Mouse (Mus musculus) forebrain, embryonic 16.5 days (tissue): ENCODE measurements at regions not wholly inside any gene's neighbourhood (a gene's known extent, or its start where the extent isn't known, plus 50 kb on each side); places are given as distances from the start of the nearest gene placed in this dataset.

Source experiments
- ATAC-seq: fragments of 200-750 bp; cut with Nextera tagmentation; 2 replicates; pipeline ENCODE4 v1.8.0; 2017; ENCODE audit warnings: mild to moderate bottlenecking, moderate library complexity
- H3K27ac ChIP-seq: fragments of 300-500 bp; sonication (generic); 2 replicates; pipeline ENCODE4 v1.5.1; 2014; ENCODE audit warnings: low read length, control low read depth
- H3K27me3 ChIP-seq: fragments of 300-500 bp; sonication (generic); replicated peaks from 2 replicates; pipeline ENCODE4 v1.6.1; 2014; ENCODE audit warnings: low read length; ENCODE audit not compliant: control insufficient read depth, insufficient read depth
- H3K36me3 ChIP-seq: fragments of 300-500 bp; sonication (generic); 2 replicates; pipeline ENCODE4 v1.6.1; 2014; ENCODE audit not compliant: control insufficient read depth, insufficient read depth
- H3K4me1 ChIP-seq: fragments of 300-500 bp; sonication (generic); replicated peaks from 2 replicates; pipeline ENCODE4 v1.6.1; 2014; ENCODE audit warnings: low read length; ENCODE audit not compliant: control insufficient read depth, insufficient read depth
- H3K4me2 ChIP-seq: fragments of 300-500 bp; sonication (generic); 2 replicates; pipeline ENCODE4 v1.6.1; 2014; ENCODE audit warnings: mild to moderate bottlenecking, low read length, control low read depth
- H3K4me3 ChIP-seq: fragments of 300-500 bp; sonication (generic); replicated peaks from 2 replicates; pipeline ENCODE4 v1.5.1; 2014; ENCODE audit warnings: mild to moderate bottlenecking, low read length, control low read depth
- H3K9ac ChIP-seq: fragments of 300-500 bp; sonication (generic); replicated peaks from 2 replicates; pipeline ENCODE4 v1.6.1; 2014; ENCODE audit warnings: low read depth, low read length, control low read depth
- H3K9me3 ChIP-seq: fragments of 300-500 bp; sonication (generic); 2 replicates; pipeline ENCODE4 v1.6.1; 2016; ENCODE audit warnings: low read length; ENCODE audit not compliant: control insufficient read depth
- WGBS: fragments of 180-500 bp; shearing (Covaris S2); extraction: QIAGEN DNeasy Blood & Tissue Kit; methylation state at CpG from one replicate; pipeline ENCODE4 v1.1.7; 2014; 5-methylcytosine and 5-hydroxymethylcytosine counted together

GRCm38 (mm10) chrX:11728481-11728880 lies 400.9 kb downstream of the H2al1j start:
- H3K36me3 ChIP-seq: no peaks in the 10 kb centered on the region
- no peaks in the 10 kb centered on the region for H3K27me3 ChIP-seq
- no peak overlapping the region for H3K4me2 ChIP-seq
- H3K4me1 ChIP-seq: no peaks in the 10 kb centered on the region
- WGBS: 77% methylated on average over 4 of the region's 4 CpGs
- no peaks in the 10 kb centered on the region for H3K9me3 ChIP-seq
- no peak overlapping the region for H3K27ac ChIP-seq
- no peak for ATAC-seq
- H3K4me3 ChIP-seq: no peak overlapping the region
- no peak overlapping the region for H3K9ac ChIP-seq

- no peaks in the 10 kb centered on the region for H3K27me3 ChIP-seq
- 73% methylated on average over 6 of the region's 6 CpGs for WGBS
- H3K9ac ChIP-seq: no peak overlapping the region
- no peak overlapping the region for H3K27ac ChIP-seq
- no peaks in the 10 kb centered on the region for H3K36me3 ChIP-seq
- no peak for ATAC-seq
- H3K4me2 ChIP-seq: no peak overlapping the region
- no peak overlapping the region for H3K4me3 ChIP-seq
- peaks cover 7% of the 10 kb centered on the region for H3K4me1 ChIP-seq
- H3K9me3 ChIP-seq: no peaks in the 10 kb centered on the region
Measured at GRCm38 (mm10) chrX:11729992-11730391, 402.4 kb downstream of the H2al1j start.

GRCm38 (mm10) chrX:11732371-11732770 lies 404.7 kb downstream of the H2al1j start:
- Histone ChIP-seq H3K9me3 (no peaks in the 10 kb centered on the region), H3K27me3 (no peaks in the 10 kb centered on the region), H3K4me3 (no peak overlapping the region), H3K36me3 (no peaks in the 10 kb centered on the region), H3K4me1 (peaks cover 16% of the 10 kb centered on the region), H3K27ac (no peak overlapping the region), H3K9ac (no peak overlapping the region), H3K4me2 (no peak overlapping the region)
- WGBS: 80% methylated on average over 2 of the region's 2 CpGs
- ATAC-seq: 0 out of 2 replicates have a peak, but pooled peaks have one; percentile 8

GRCm38 (mm10) chrX:11734505-11735435 lies 407.1 kb downstream of the H2al1j start:
- H3K9ac ChIP-seq: no peak overlapping the region
- no peaks in the 10 kb centered on the region for H3K9me3 ChIP-seq
- H3K4me2 ChIP-seq: no peak overlapping the region
- H3K4me3 ChIP-seq: no peak overlapping the region
- H3K4me1 ChIP-seq: peaks cover 16% of the 10 kb centered on the region
- no peaks in the 10 kb centered on the region for H3K36me3 ChIP-seq
- no peaks in the 10 kb centered on the region; the same call in 1 of the 2 replicates for H3K27me3 ChIP-seq
- peak overlapping the region; percentile 2 for H3K27ac ChIP-seq
- WGBS: 22% methylated on average over 23 of the region's 27 CpGs
- ATAC-seq: peak; percentile 79

- Histone ChIP-seq H3K4me2 (no peak overlapping the region), H3K9ac (no peak overlapping the region), H3K36me3 (no peaks in the 10 kb centered on the region), H3K27ac (peak overlapping the region; percentile 2), H3K4me1 (peaks cover 16% of the 10 kb centered on the region), H3K4me3 (no peak overlapping the region), H3K27me3 (no peaks in the 10 kb centered on the region; the same call in 1 of the 2 replicates), H3K9me3 (no peaks in the 10 kb centered on the region)
- WGBS: 22% methylated on average over 17 of the region's 17 CpGs
- peak; percentile 73 for ATAC-seq
Measured at GRCm38 (mm10) chrX:11735516-11736170, 408.0 kb downstream of the H2al1j start.

GRCm38 (mm10) chrX:11736481-11736880 lies 408.9 kb downstream of the H2al1j start:
- Histone ChIP-seq H3K27ac (no peak overlapping the region), H3K27me3 (no peaks in the 10 kb centered on the region; the same call in 1 of the 2 replicates), H3K36me3 (no peaks in the 10 kb centered on the region), H3K4me2 (no peak overlapping the region), H3K4me1 (peaks cover 16% of the 10 kb centered on the region), H3K9ac (no peak overlapping the region), H3K4me3 (no peak overlapping the region), H3K9me3 (no peaks in the 10 kb centered on the region)
- ATAC-seq: no peak
- 51% methylated on average over 3 of the region's 3 CpGs for WGBS

- no peaks in the 10 kb centered on the region for H3K36me3 ChIP-seq
- 41% methylated on average over 7 of the region's 7 CpGs for WGBS
- H3K27me3 ChIP-seq: no peaks in the 10 kb centered on the region; the same call in 1 of the 2 replicates
- H3K4me1 ChIP-seq: peaks cover 13% of the 10 kb centered on the region
- no peaks in the 10 kb centered on the region for H3K9me3 ChIP-seq
- no peak overlapping the region for H3K4me2 ChIP-seq
- H3K27ac ChIP-seq: no peak overlapping the region
- ATAC-seq: no peak
- no peak overlapping the region for H3K4me3 ChIP-seq
- H3K9ac ChIP-seq: no peak overlapping the region
Measured at GRCm38 (mm10) chrX:11739565-11739964, 411.9 kb downstream of the H2al1j start.

- no peak overlapping the region for H3K27ac ChIP-seq
- no peak for ATAC-seq
- WGBS: 12% methylated on average over 3 of the region's 3 CpGs
- H3K4me3 ChIP-seq: no peak overlapping the region
- H3K27me3 ChIP-seq: no peaks in the 10 kb centered on the region
- no peak overlapping the region for H3K9ac ChIP-seq
- H3K4me1 ChIP-seq: no peaks in the 10 kb centered on the region
- H3K4me2 ChIP-seq: no peak overlapping the region
- no peaks in the 10 kb centered on the region for H3K36me3 ChIP-seq
- H3K9me3 ChIP-seq: no peaks in the 10 kb centered on the region
Measured at GRCm38 (mm10) chrX:11745911-11746310, 414.2 kb downstream of the Bcor start.

GRCm38 (mm10) chrX:11747386-11748121 lies 412.6 kb downstream of the Bcor start:
- no peak overlapping the region for H3K4me2 ChIP-seq
- ATAC-seq: 0 out of 2 replicates have a peak, but pooled peaks have one; percentile 23
- no peak overlapping the region for H3K9ac ChIP-seq
- H3K9me3 ChIP-seq: no peaks in the 10 kb centered on the region
- no peaks in the 10 kb centered on the region for H3K4me1 ChIP-seq
- no peaks in the 10 kb centered on the region for H3K27me3 ChIP-seq
- whole genome bisulfite sequencing: 51% methylated on average over 4 of the region's 4 CpGs
- H3K4me3 ChIP-seq: no peak overlapping the region
- no peak overlapping the region for H3K27ac ChIP-seq
- no peaks in the 10 kb centered on the region for H3K36me3 ChIP-seq
